Mouse (Mus musculus) macrophage (primary cell): Measurements from ENCODE around the gene Dusp16. TPM values are rescaled to one million over a fixed set of nuclear protein-coding genes. Genes with fewer than 3 reads are reported as not detected.

Experiments
- H3K27ac ChIP-seq: fragments of 350-480 bp; formaldehyde crosslinking; 2 replicates; pipeline ENCODE4 v1.9.0; 2021
- H3K36me3 ChIP-seq: fragments of 350-480 bp; formaldehyde crosslinking; 2 replicates; pipeline ENCODE4 v1.9.0; 2021; ENCODE audit errors: inconsistent target
- H3K4me3 ChIP-seq: fragments of 350-480 bp; formaldehyde crosslinking; 2 replicates; pipeline ENCODE4 v1.9.0; 2021; ENCODE audit errors: inconsistent target
- H3K79me2 ChIP-seq: fragments of 350-480 bp; formaldehyde crosslinking; 2 replicates; pipeline ENCODE4 v1.9.0; 2021; ENCODE audit errors: inconsistent target
- WGBS: methylation state at CpG from one replicate; pipeline ENCODE4 v1.1.7; 2026; ENCODE audit warnings: inconsistent platforms; ENCODE audit not compliant: missing documents; 5-methylcytosine and 5-hydroxymethylcytosine counted together
- polyA plus RNA-seq: library from polyadenylated mRNA; stranded (reverse); fragments of 250-400 nt; gene quantifications from 3 replicates; pipeline ENCODE4 v1.2.4, GENCODE M21; 2018; ENCODE audit warnings: inconsistent platforms

The Dusp16 gene
- polyA plus RNA-seq, 1 experiment from 2014 or later = 5.5 TPM

- 87% methylated on average over 3 of the region's 3 CpGs for WGBS
Measured at GRCm38 (mm10) chr6:134713321-134713720, 79.1 kb downstream of the Dusp16 start.

GRCm38 (mm10) chr6:134710020-134710419 is 82.4 kb downstream of the Dusp16 start:
- no peak overlapping the region for H3K4me3 ChIP-seq
- no peaks in the 10 kb centered on the region for H3K36me3 ChIP-seq
- WGBS = 94% methylated on average over 15 of the region's 15 CpGs
- H3K79me2 ChIP-seq = no peaks in the 10 kb centered on the region
- no peak overlapping the region for H3K27ac ChIP-seq

More at GRCm38 (mm10) chr6:134713321-134713720, 79.1 kb downstream of the Dusp16 start:
- no peak overlapping the region for H3K27ac ChIP-seq
- H3K79me2 ChIP-seq = no peaks in the 10 kb centered on the region
- H3K36me3 ChIP-seq = peaks cover 14% of the 10 kb centered on the region; the same call in 1 of the 2 replicates
- no peak overlapping the region for H3K4me3 ChIP-seq

- no peak overlapping the region for H3K27ac ChIP-seq
- WGBS = 45% methylated on average over 4 of the region's 4 CpGs
Measured at GRCm38 (mm10) chr6:134706467-134706866, 86.0 kb downstream of the Dusp16 start.

GRCm38 (mm10) chr6:134703053-134703690 is 89.3 kb downstream of the Dusp16 start:
- H3K79me2 ChIP-seq = no peaks in the 10 kb centered on the region
- H3K4me3 ChIP-seq = no peak overlapping the region
- no peak overlapping the region for H3K27ac ChIP-seq
- H3K36me3 ChIP-seq = no peaks in the 10 kb centered on the region
- WGBS = 98% methylated on average over 4 of the region's 4 CpGs

More at GRCm38 (mm10) chr6:134706467-134706866, 86.0 kb downstream of the Dusp16 start:
- H3K79me2 ChIP-seq = no peaks in the 10 kb centered on the region
- no peak overlapping the region for H3K4me3 ChIP-seq
- no peaks in the 10 kb centered on the region for H3K36me3 ChIP-seq

GRCm38 (mm10) chr6:134702184-134702583 is 90.2 kb downstream of the Dusp16 start:
- H3K36me3 ChIP-seq = no peaks in the 10 kb centered on the region
- H3K4me3 ChIP-seq = no peak overlapping the region
- H3K79me2 ChIP-seq = no peaks in the 10 kb centered on the region
- 93% methylated on average over 7 of the region's 7 CpGs for WGBS
- H3K27ac ChIP-seq = no peak overlapping the region

GRCm38 (mm10) chr6:134701211-134701602 is 91.2 kb downstream of the Dusp16 start:
- H3K4me3 ChIP-seq = no peak overlapping the region
- WGBS = 71% methylated on average over 6 of the region's 6 CpGs
- no peak overlapping the region for H3K27ac ChIP-seq
- H3K36me3 ChIP-seq = no peaks in the 10 kb centered on the region
- no peaks in the 10 kb centered on the region for H3K79me2 ChIP-seq

- Histone ChIP-seq H3K4me3 (no peak overlapping the region), H3K36me3 (no peaks in the 10 kb centered on the region), H3K79me2 (no peaks in the 10 kb centered on the region), H3K27ac (peak overlapping the region; percentile 28)
- 10% methylated on average over 8 of the region's 8 CpGs for WGBS
Measured at GRCm38 (mm10) chr6:134700451-134701210, 91.8 kb downstream of the Dusp16 start.

- H3K27ac ChIP-seq = no peak overlapping the region
- WGBS = 92% methylated on average over 5 of the region's 5 CpGs
- no peaks in the 10 kb centered on the region for H3K79me2 ChIP-seq
- H3K36me3 ChIP-seq = no peaks in the 10 kb centered on the region
- no peak overlapping the region for H3K4me3 ChIP-seq
Measured at GRCm38 (mm10) chr6:134698243-134698642, 94.2 kb downstream of the Dusp16 start.

- Histone ChIP-seq H3K4me3 (no peak overlapping the region), H3K79me2 (no peaks in the 10 kb centered on the region)
- WGBS = 83% methylated on average over 2 of the region's 2 CpGs
Measured at GRCm38 (mm10) chr6:134696554-134696953, 95.9 kb downstream of the Dusp16 start.

GRCm38 (mm10) chr6:134696146-134696545 is 96.3 kb downstream of the Dusp16 start:
- 100% methylated on average over 4 of the region's 4 CpGs for WGBS
- no peak overlapping the region for H3K4me3 ChIP-seq
- H3K27ac ChIP-seq = no peak overlapping the region
- H3K36me3 ChIP-seq = no peaks in the 10 kb centered on the region
- no peaks in the 10 kb centered on the region for H3K79me2 ChIP-seq

More at GRCm38 (mm10) chr6:134696554-134696953, 95.9 kb downstream of the Dusp16 start:
- no peak overlapping the region for H3K27ac ChIP-seq
- H3K36me3 ChIP-seq = no peaks in the 10 kb centered on the region

GRCm38 (mm10) chr6:134695625-134696024 is 96.8 kb downstream of the Dusp16 start:
- WGBS = 95% methylated on average over 3 of the region's 3 CpGs
- H3K36me3 ChIP-seq = no peaks in the 10 kb centered on the region
- no peak overlapping the region for H3K4me3 ChIP-seq
- H3K79me2 ChIP-seq = no peaks in the 10 kb centered on the region
- no peak overlapping the region for H3K27ac ChIP-seq

GRCm38 (mm10) chr6:134694988-134695387 is 97.4 kb downstream of the Dusp16 start:
- 100% methylated on average over 3 of the region's 3 CpGs for WGBS
- Histone ChIP-seq H3K36me3 (no peaks in the 10 kb centered on the region), H3K27ac (no peak overlapping the region), H3K79me2 (no peaks in the 10 kb centered on the region), H3K4me3 (no peak overlapping the region)

- Histone ChIP-seq H3K4me3 (no peak overlapping the region), H3K79me2 (no peaks in the 10 kb centered on the region), H3K36me3 (no peaks in the 10 kb centered on the region), H3K27ac (no peak overlapping the region)
- WGBS = 96% methylated on average over 6 of the region's 6 CpGs
Measured at GRCm38 (mm10) chr6:134694498-134694897, 97.9 kb downstream of the Dusp16 start.

GRCm38 (mm10) chr6:134685515-134685914 is 106.9 kb downstream of the Dusp16 start:
- no peak overlapping the region for H3K27ac ChIP-seq
- H3K4me3 ChIP-seq = no peak overlapping the region
- no peaks in the 10 kb centered on the region for H3K79me2 ChIP-seq
- 94% methylated on average over 6 of the region's 6 CpGs for WGBS
- H3K36me3 ChIP-seq = no peaks in the 10 kb centered on the region

- H3K79me2 ChIP-seq = no peaks in the 10 kb centered on the region
- no peak overlapping the region for H3K4me3 ChIP-seq
- 97% methylated on average over 2 of the region's 2 CpGs for WGBS
- H3K27ac ChIP-seq = no peak overlapping the region
- H3K36me3 ChIP-seq = no peaks in the 10 kb centered on the region
Measured at GRCm38 (mm10) chr6:134685040-134685439, 107.4 kb downstream of the Dusp16 start.
